Mouse (Mus musculus) stomach, embryonic 14.5 days (tissue): ENCODE measurements around the gene Slc5a12. TPM values are rescaled to one million over a fixed set of nuclear protein-coding genes. Genes with fewer than 3 reads are reported as not detected.

Experiments
- ATAC-seq: fragments of 200-750 bp; cut with Nextera tagmentation; 2 replicates; pipeline ENCODE4 v1.8.0; 2017; ENCODE audit warnings: low read depth, moderate TSS enrichment; ENCODE audit not compliant: insufficient number of reproducible peaks, insufficient read depth, low FRiP score
- H3K27ac ChIP-seq: fragments of 300-500 bp; sonication (generic); 2 replicates; pipeline ENCODE4 v1.5.1; 2014; ENCODE audit warnings: mild to moderate bottlenecking, low read length, moderate library complexity, mixed read lengths
- H3K27me3 ChIP-seq: fragments of 300-500 bp; sonication (generic); 2 replicates; pipeline ENCODE4 v1.6.1; 2014; ENCODE audit warnings: low read length, control low read depth, mixed read lengths; ENCODE audit not compliant: control insufficient read depth, insufficient read depth
- H3K36me3 ChIP-seq: fragments of 300-500 bp; sonication (generic); 2 replicates; pipeline ENCODE4 v1.6.1; 2014; ENCODE audit warnings: mild to moderate bottlenecking, control low read depth, low read length, moderate library complexity, mixed read lengths; ENCODE audit not compliant: control insufficient read depth, insufficient read depth
- H3K4me1 ChIP-seq: fragments of 300-500 bp; sonication (generic); 2 replicates; pipeline ENCODE4 v1.6.1; 2014; ENCODE audit warnings: low read length, control low read depth, mixed read lengths; ENCODE audit not compliant: control insufficient read depth, insufficient read depth
- H3K4me2 ChIP-seq: fragments of 300-500 bp; sonication (generic); replicated peaks from 2 replicates; pipeline ENCODE4 v1.6.1; 2014; ENCODE audit warnings: low read depth, low read length, control low read depth
- H3K4me3 ChIP-seq: fragments of 300-500 bp; sonication (generic); 2 replicates; pipeline ENCODE4 v1.5.1; 2014; ENCODE audit warnings: low read depth, low read length, control low read depth
- H3K9ac ChIP-seq: fragments of 300-500 bp; sonication (generic); replicated peaks from 2 replicates; pipeline ENCODE4 v1.6.1; 2014; ENCODE audit warnings: low read depth, mild to moderate bottlenecking, control low read depth, low read length, moderate library complexity, mixed read lengths
- H3K9me3 ChIP-seq: fragments of 300-500 bp; sonication (generic); 2 replicates; pipeline ENCODE4 v1.6.1; 2016; ENCODE audit warnings: low read depth, low read length, control low read depth; ENCODE audit not compliant: control insufficient read depth
- WGBS: fragments of 180-500 bp; shearing (Covaris S2); extraction: QIAGEN DNeasy Blood & Tissue Kit; methylation state at CpG from one replicate; pipeline ENCODE4 v1.1.7; 2014; 5-methylcytosine and 5-hydroxymethylcytosine counted together
- polyA plus RNA-seq: library from polyadenylated mRNA; unstranded; fragments of >200 nt; fragmentation: Nextera tagmentation; extraction: Ambion mirVana; gene quantifications from 2 replicates; pipeline ENCODE4 v1.2.1, GENCODE M21; 2014

The Slc5a12 gene
- polyA plus RNA-seq, result not detected in 2 replicates

DNA sequence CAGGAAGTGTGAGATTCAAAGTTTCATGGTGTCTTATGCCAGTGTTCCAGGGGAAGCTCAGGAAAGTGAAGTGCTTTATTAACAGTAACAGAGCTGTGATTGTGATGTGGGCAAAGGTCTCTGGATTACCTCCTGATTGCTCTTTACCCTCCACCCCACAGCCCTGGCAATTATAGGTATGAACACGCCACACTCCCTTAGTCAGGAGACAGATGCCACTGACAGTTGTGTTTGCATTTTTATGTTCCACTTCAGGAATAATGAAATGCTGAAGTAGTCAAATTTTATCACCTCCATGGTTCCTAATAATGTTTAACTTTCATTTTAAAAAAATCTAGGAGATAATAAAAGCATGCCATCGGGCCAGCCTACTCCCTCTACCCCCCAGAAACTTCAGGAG is at the start of gene Slc5a12:
Slc5a12 (plus strand) TSS at position 367 of the 400 bp plus-strand sequence.
- ATAC-seq, result no peak
- no peak within 1 kb of the TSS for H3K4me2 ChIP-seq
- no peaks in the 10 kb centered on the region for H3K36me3 ChIP-seq
- H3K27me3 ChIP-seq, result no peaks in the 10 kb centered on the region
- H3K4me1 ChIP-seq, result no peaks in the 10 kb centered on the region
- H3K9me3 ChIP-seq, result no peaks in the 10 kb centered on the region
- H3K9ac ChIP-seq, result no peak within 1 kb of the TSS
- H3K27ac ChIP-seq, result no peak within 1 kb of the TSS
- no peak within 1 kb of the TSS for H3K4me3 ChIP-seq
- 56% methylated on average over 2 of the region's 2 CpGs for WGBS

DNA sequence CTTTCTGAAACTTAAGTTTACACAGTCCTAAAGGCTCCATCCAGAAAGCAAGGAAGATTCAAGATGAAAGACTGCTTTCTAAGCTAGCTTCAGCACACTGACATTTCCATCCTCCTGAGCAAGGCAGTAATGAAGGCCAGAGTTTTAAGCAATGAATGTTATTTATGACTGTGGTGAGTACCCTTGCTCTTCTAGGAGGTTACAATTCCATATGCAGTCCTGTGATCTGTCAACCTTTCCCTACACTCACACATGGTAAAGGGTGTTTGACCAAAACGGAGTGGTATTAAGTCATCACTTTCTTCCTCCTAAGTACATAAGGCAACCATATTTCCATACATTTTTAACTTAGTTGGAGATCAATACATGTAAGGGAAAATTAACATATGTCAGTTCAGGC is 41.0 kb upstream of the Slc5a12 start:
- Histone ChIP-seq H3K9ac (no peak overlapping the region), H3K4me1 (no peaks in the 10 kb centered on the region), H3K27ac (no peak overlapping the region), H3K4me2 (no peak overlapping the region), H3K27me3 (no peaks in the 10 kb centered on the region), H3K9me3 (no peaks in the 10 kb centered on the region), H3K4me3 (no peak overlapping the region), H3K36me3 (no peaks in the 10 kb centered on the region)
- 80% methylated on average over 1 of the region's 1 CpGs for WGBS
- ATAC-seq, result no peak

DNA sequence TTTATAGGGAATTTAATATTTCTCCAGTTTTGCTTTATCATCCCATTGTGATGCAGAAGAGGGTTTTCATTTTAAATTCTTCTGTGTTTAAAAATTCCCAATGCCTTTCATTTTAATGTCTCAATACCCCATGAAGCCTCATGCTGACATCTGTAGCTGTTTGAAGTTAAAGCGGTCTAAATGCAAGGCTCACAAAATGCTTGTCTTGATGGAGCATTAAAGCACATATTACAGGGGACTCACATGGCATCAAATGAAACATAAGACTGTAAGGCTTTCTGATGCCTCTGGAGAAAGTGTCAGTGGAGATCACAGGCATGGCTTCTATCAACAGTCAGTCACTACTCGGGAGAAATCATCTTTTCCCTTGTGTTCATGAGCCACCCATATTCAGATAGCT is 34.5 kb upstream of the Slc5a12 start:
- no peak for ATAC-seq
- no peaks in the 10 kb centered on the region for H3K36me3 ChIP-seq
- no peaks in the 10 kb centered on the region for H3K9me3 ChIP-seq
- H3K4me2 ChIP-seq, result no peak overlapping the region
- no peaks in the 10 kb centered on the region for H3K27me3 ChIP-seq
- WGBS, result 76% methylated on average over 2 of the region's 2 CpGs
- H3K9ac ChIP-seq, result no peak overlapping the region
- no peak overlapping the region for H3K27ac ChIP-seq
- no peak overlapping the region for H3K4me3 ChIP-seq
- no peaks in the 10 kb centered on the region for H3K4me1 ChIP-seq

DNA sequence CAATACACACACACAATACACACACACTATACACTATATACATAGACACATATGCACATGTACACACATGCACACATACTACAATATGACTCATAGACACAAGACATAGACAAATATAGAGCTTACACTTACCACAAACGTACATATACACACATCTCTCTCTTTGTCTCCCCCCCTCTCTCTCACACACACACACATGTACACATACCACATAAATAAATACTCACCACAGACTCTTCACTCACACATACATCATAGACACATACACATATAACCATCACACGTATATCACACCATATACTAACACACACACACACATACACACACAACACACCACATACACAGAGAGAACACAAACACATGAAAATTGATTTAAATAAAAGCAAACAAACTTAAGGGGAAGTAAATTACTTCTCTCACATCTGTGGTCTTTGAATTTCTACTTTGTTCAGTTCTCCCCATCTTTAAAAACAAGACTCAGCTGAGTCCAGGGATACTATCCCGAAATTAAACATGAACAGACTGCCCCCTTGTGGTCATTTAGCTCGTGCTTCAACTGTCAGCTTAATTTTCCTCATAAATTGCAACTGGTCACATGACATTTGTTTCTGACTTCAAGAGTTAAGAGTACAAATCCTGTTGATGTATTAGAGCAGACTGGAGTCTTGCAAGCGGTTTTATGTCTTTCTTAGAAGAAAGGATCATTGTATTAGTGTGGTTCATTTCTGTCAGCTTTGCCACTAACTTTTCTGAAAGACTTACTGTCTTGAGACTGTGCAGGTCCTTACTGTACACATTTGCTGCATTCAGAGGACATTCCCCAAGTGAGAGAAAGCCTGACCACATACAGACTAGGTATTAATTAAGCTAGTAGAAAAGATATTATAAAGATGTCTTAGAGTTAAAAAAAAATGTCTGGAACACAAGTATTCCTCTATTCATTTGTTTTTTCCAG is 32.1 kb upstream of the Slc5a12 start:
- no peak overlapping the region for H3K9ac ChIP-seq
- H3K9me3 ChIP-seq, result no peaks in the 10 kb centered on the region
- peak; percentile 88 for ATAC-seq
- H3K4me2 ChIP-seq, result no peak overlapping the region
- no peak overlapping the region for H3K4me3 ChIP-seq
- 35% methylated on average over 5 of the region's 5 CpGs for WGBS
- H3K27ac ChIP-seq, result no peak overlapping the region
- no peaks in the 10 kb centered on the region for H3K4me1 ChIP-seq
- no peaks in the 10 kb centered on the region for H3K27me3 ChIP-seq
- no peaks in the 10 kb centered on the region for H3K36me3 ChIP-seq

DNA sequence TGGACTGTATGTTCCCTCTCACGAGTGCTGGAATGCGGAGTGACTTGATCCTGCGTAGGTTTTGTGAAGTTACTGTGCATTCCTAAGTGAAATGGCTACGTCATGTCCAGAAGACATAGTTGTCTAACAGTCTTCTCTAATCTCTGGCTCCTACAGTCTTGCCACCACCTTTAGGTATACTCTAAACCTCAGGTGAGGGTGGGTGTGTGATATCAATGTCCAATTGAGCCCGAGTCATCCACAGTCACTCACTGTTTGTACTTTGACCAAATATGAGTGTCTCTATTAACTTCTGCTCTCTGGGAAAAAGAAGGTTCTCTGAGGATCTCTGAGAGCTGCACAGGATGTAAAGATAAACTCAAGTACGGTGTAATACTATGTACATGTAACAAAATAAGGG is 10.4 kb upstream of the Slc5a12 start:
- Histone ChIP-seq H3K27me3 (no peaks in the 10 kb centered on the region), H3K36me3 (no peaks in the 10 kb centered on the region), H3K4me1 (no peaks in the 10 kb centered on the region), H3K9me3 (no peaks in the 10 kb centered on the region), H3K4me3 (no peak overlapping the region), H3K27ac (no peak overlapping the region), H3K4me2 (no peak overlapping the region), H3K9ac (no peak overlapping the region)
- ATAC-seq, result no peak
- 78% methylated on average over 6 of the region's 6 CpGs for WGBS

DNA sequence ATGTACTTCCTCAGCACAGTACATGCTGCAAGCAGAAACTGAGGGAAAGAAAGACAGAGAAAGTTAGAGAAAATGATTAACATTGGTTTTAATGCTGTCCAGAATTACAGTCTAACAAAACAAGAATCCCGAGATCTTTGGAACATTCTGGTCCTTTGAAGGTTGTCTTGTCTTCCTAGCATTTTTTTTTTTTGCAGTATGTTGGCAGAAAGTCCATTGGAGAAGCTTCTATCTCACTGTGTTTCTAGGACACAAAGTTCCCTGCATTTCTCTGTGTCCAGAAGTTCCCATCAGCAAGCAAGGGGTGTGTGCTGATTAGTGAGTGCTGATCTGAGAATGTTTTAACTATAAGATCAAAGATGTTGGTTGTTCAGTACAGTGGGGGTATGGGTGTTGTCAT is 7.1 kb upstream of the Slc5a12 start:
- 70% methylated on average over 1 of the region's 1 CpGs for WGBS
- Histone ChIP-seq H3K4me1 (no peaks in the 10 kb centered on the region), H3K9ac (no peak overlapping the region), H3K27me3 (no peaks in the 10 kb centered on the region), H3K9me3 (no peaks in the 10 kb centered on the region), H3K36me3 (no peaks in the 10 kb centered on the region), H3K4me2 (no peak overlapping the region), H3K27ac (no peak overlapping the region), H3K4me3 (no peak overlapping the region)
- no peak for ATAC-seq

DNA sequence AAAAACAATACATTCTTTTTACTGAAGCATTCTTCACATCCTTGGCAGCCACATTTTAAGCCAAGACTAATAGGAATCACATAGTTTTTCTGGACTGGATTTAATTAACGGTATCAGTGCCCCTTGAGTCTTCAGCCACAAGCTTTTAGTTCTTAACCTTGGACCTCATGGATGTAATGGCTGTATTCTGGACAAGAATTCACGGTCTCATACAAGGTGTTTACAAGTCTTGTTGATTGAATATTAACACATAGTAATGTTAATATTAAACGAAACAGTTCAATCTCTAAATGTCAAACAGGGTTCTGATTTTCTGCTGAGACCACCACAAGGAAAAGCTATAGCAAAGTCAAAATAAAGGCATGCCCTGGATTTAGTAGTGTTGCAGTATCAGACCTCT is 4.8 kb upstream of the Slc5a12 start:
- no peaks in the 10 kb centered on the region for H3K27me3 ChIP-seq
- no peak for ATAC-seq
- H3K27ac ChIP-seq, result no peak overlapping the region
- WGBS, result 69% methylated on average over 3 of the region's 3 CpGs
- H3K9ac ChIP-seq, result no peak overlapping the region
- H3K4me3 ChIP-seq, result no peak overlapping the region
- H3K4me1 ChIP-seq, result no peaks in the 10 kb centered on the region
- H3K4me2 ChIP-seq, result no peak overlapping the region
- H3K9me3 ChIP-seq, result no peaks in the 10 kb centered on the region
- no peaks in the 10 kb centered on the region for H3K36me3 ChIP-seq

DNA sequence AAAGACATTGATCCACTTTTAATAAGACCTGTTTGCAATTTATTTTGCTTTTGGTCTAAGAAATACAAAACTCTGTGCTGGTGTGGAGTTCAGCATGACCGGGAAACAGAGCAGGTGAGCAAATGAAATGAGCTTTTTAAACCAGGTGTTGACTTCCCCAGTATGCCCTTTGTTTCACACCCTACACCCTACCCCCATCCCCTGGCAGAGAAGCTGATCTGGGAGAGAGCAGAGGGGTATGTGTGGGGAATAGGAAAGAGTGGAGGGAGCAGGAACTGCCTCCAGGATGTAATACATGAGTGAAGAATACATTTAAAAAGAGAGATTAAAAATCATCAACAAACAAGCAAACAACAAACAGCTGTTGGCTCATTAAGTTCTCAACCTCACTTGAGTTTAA is 47.3 kb downstream of the Slc5a12 start:
- H3K36me3 ChIP-seq, result no peaks in the 10 kb centered on the region
- H3K27me3 ChIP-seq, result no peaks in the 10 kb centered on the region
- ATAC-seq, result no peak
- H3K4me1 ChIP-seq, result no peaks in the 10 kb centered on the region
- WGBS, result 65% methylated on average over 1 of the region's 1 CpGs
- H3K9me3 ChIP-seq, result no peaks in the 10 kb centered on the region
- H3K4me2 ChIP-seq, result no peak overlapping the region
- no peak overlapping the region for H3K4me3 ChIP-seq
- H3K27ac ChIP-seq, result no peak overlapping the region
- no peak overlapping the region for H3K9ac ChIP-seq

DNA sequence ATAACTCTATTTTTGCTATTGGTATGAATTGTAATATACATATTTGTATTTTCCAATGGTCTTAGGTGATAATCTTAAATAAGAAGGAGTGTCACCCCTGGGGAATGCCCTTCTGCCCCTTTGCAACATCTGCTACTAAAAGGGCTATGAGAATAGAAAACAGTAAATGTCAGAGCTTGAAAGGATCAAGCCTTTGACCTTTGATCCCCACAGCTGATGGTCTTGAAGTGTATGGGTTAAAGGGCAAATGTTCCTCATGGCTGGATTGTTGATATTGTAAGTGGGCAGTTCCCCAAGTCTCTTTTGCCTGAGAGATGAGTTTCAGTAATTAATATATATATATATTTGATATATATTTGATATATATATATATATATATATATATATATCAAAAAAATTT is 47.7 kb downstream of the Slc5a12 start:
- ATAC-seq, result no peak
- H3K4me1 ChIP-seq, result no peaks in the 10 kb centered on the region
- no peaks in the 10 kb centered on the region for H3K9me3 ChIP-seq
- no peak overlapping the region for H3K9ac ChIP-seq
- H3K27ac ChIP-seq, result no peak overlapping the region
- no peaks in the 10 kb centered on the region for H3K36me3 ChIP-seq
- H3K4me3 ChIP-seq, result no peak overlapping the region
- no peak overlapping the region for H3K4me2 ChIP-seq
- H3K27me3 ChIP-seq, result no peaks in the 10 kb centered on the region
